Mouse (Mus musculus) heart, embryonic 14.5 days (tissue): ENCODE data around the gene Opa1. TPM values are rescaled to one million over a fixed set of nuclear protein-coding genes. Genes with fewer than 3 reads are reported as not detected.

Source experiments
- ATAC-seq: fragments of 200-750 bp; cut with Nextera tagmentation; 2 replicates; pipeline ENCODE4 v1.8.0; 2017; ENCODE audit warnings: low read depth, moderate TSS enrichment; ENCODE audit not compliant: insufficient number of reproducible peaks, insufficient read depth, low FRiP score
- H3K27ac ChIP-seq, 2 experiments: fragments of 200-500 bp in 1 of 2; fragments of 300-500 bp in 1 of 2; sonication (generic) in 1 of 2; replicated peaks in 1 of 2; 2 replicates each; pipeline ENCODE4 v1.5.1; 2012 to 2014; ENCODE audit warnings: low read depth in 2 of 2, low read length in 2 of 2, control low read depth in 1 of 2, mild to moderate bottlenecking in 1 of 2, mixed read lengths in 1 of 2; ENCODE audit not compliant: control insufficient read depth in 1 of 2, insufficient read depth in 1 of 2
- H3K27me3 ChIP-seq: fragments of 300-500 bp; sonication (generic); 2 replicates; pipeline ENCODE4 v1.6.1; 2014; ENCODE audit warnings: mild to moderate bottlenecking, low read length, control low read depth; ENCODE audit not compliant: control insufficient read depth, insufficient read depth
- H3K36me3 ChIP-seq: fragments of 300-500 bp; sonication (generic); 2 replicates; pipeline ENCODE4 v1.6.1; 2014; ENCODE audit warnings: mild to moderate bottlenecking, control low read depth, low read length, mixed read lengths; ENCODE audit not compliant: control insufficient read depth, insufficient read depth
- H3K4me1 ChIP-seq, 2 experiments: fragments of 200-500 bp in 1 of 2; fragments of 300-500 bp in 1 of 2; sonication (generic) in 1 of 2; 2 replicates each; pipeline ENCODE4 v1.6.1; 2012 to 2014; ENCODE audit warnings: low read length in 2 of 2, control low read depth in 1 of 2, mixed read lengths in 1 of 2; ENCODE audit not compliant: control insufficient read depth in 2 of 2, insufficient read depth in 2 of 2
- H3K4me2 ChIP-seq: fragments of 300-500 bp; sonication (generic); 2 replicates; pipeline ENCODE4 v1.6.1; 2014; ENCODE audit warnings: mild to moderate bottlenecking, low read length
- H3K4me3 ChIP-seq, 2 experiments: fragments of 200-500 bp in 1 of 2; fragments of 300-500 bp in 1 of 2; sonication (generic) in 1 of 2; 2 replicates each; pipeline ENCODE4 v1.5.1; 2012 to 2014; ENCODE audit warnings: low read length in 2 of 2, mild to moderate bottlenecking in 2 of 2, control low read depth in 1 of 2, low read depth in 1 of 2, moderate library complexity in 1 of 2; ENCODE audit not compliant: control insufficient read depth in 1 of 2, insufficient read depth in 1 of 2
- H3K9ac ChIP-seq: fragments of 300-500 bp; sonication (generic); 2 replicates; pipeline ENCODE4 v1.6.1; 2014; ENCODE audit warnings: mild to moderate bottlenecking, low read length
- H3K9me3 ChIP-seq: fragments of 300-500 bp; sonication (generic); 2 replicates; pipeline ENCODE4 v1.6.1; 2016; ENCODE audit warnings: low read length, control low read depth; ENCODE audit not compliant: control insufficient read depth
- WGBS: fragments of 180-500 bp; shearing (Covaris S2); extraction: QIAGEN DNeasy Blood & Tissue Kit; methylation state at CpG from one replicate; pipeline ENCODE4 v1.1.7; 2014; 5-methylcytosine and 5-hydroxymethylcytosine counted together
- polyA plus RNA-seq: library from polyadenylated mRNA; unstranded; fragments of >200 nt; fragmentation: Nextera tagmentation; extraction: Ambion mirVana; gene quantifications from 2 replicates; pipeline ENCODE4 v1.2.1, GENCODE M21; 2014

Opa1 gene
- polyA plus RNA-seq, 1 experiment from 2014 or later: 48.1 TPM

- Histone ChIP-seq H3K36me3 (no peaks in the 10 kb centered on the region), H3K27me3 (no peaks in the 10 kb centered on the region), H3K9me3 (no peaks in the 10 kb centered on the region), H3K4me2 (no peak overlapping the region), H3K27ac (no peak overlapping the region), H3K4me1 (peaks cover 2 to 5% of the 10 kb centered on the region in 2 experiments; a peak in 1 of 4 replicates), H3K9ac (no peak overlapping the region), H3K4me3 (no peak overlapping the region)
- ATAC-seq: no peak
- 44% methylated on average over 17 of the region's 17 CpGs for WGBS
These were observed 88.0 kb downstream of the Opa1 start for GRCm38 (mm10) chr16:29666991-29667701.

GRCm38 (mm10) chr16:29667702-29668061 is 88.5 kb downstream of the Opa1 start:
- Histone ChIP-seq H3K4me2 (no peak overlapping the region), H3K9ac (no peak overlapping the region), H3K9me3 (no peaks in the 10 kb centered on the region), H3K27me3 (no peaks in the 10 kb centered on the region), H3K4me1 (peaks cover 2 to 5% of the 10 kb centered on the region in 2 experiments; a peak in 1 of 4 replicates), H3K36me3 (no peaks in the 10 kb centered on the region), H3K27ac (no peak overlapping the region), H3K4me3 (no peak overlapping the region)
- ATAC-seq: no peak
- 46% methylated on average over 5 of the region's 5 CpGs for WGBS

GRCm38 (mm10) chr16:29668451-29668850 is 89.3 kb downstream of the Opa1 start:
- Histone ChIP-seq H3K9me3 (no peaks in the 10 kb centered on the region), H3K36me3 (no peaks in the 10 kb centered on the region), H3K4me1 (peaks cover 2 to 5% of the 10 kb centered on the region in 2 experiments; a peak in 1 of 4 replicates), H3K27ac (no peak overlapping the region), H3K4me3 (no peak overlapping the region), H3K4me2 (no peak overlapping the region), H3K9ac (no peak overlapping the region), H3K27me3 (no peaks in the 10 kb centered on the region)
- 89% methylated on average over 12 of the region's 12 CpGs for WGBS
- ATAC-seq: no peak

- no peak overlapping the region for H3K4me3 ChIP-seq
- no peaks in the 10 kb centered on the region for H3K9me3 ChIP-seq
- no peak overlapping the region for H3K9ac ChIP-seq
- H3K36me3 ChIP-seq: no peaks in the 10 kb centered on the region
- no peaks in the 10 kb centered on the region for H3K27me3 ChIP-seq
- H3K27ac ChIP-seq: no peak overlapping the region
- WGBS: 96% methylated on average over 3 of the region's 3 CpGs
- no peak overlapping the region for H3K4me2 ChIP-seq
- ATAC-seq: no peak
- no peaks in the 10 kb centered on the region for H3K4me1 ChIP-seq
These were observed 91.7 kb downstream of the Opa1 start for GRCm38 (mm10) chr16:29670806-29671205.

- H3K4me3 ChIP-seq: no peak overlapping the region
- H3K36me3 ChIP-seq: no peaks in the 10 kb centered on the region
- no peaks in the 10 kb centered on the region for H3K9me3 ChIP-seq
- H3K4me1 ChIP-seq: no peaks in the 10 kb centered on the region
- no peak for ATAC-seq
- H3K27me3 ChIP-seq: no peaks in the 10 kb centered on the region
- no peak overlapping the region for H3K27ac ChIP-seq
- H3K4me2 ChIP-seq: no peak overlapping the region
- H3K9ac ChIP-seq: no peak overlapping the region
- WGBS: 93% methylated on average over 3 of the region's 3 CpGs
These were observed 94.1 kb downstream of the Opa1 start for GRCm38 (mm10) chr16:29673230-29673629.

- H3K4me1 ChIP-seq: peaks cover 8 to 9% of the 10 kb centered on the region in 2 experiments; a peak in 2 of 4 replicates
- H3K36me3 ChIP-seq: no peaks in the 10 kb centered on the region
- H3K4me3 ChIP-seq: no peak overlapping the region
- no peak overlapping the region for H3K9ac ChIP-seq
- H3K27ac ChIP-seq: no peak overlapping the region
- no peak for ATAC-seq
- 70% methylated on average over 5 of the region's 5 CpGs for WGBS
- H3K4me2 ChIP-seq: no peak overlapping the region
- H3K9me3 ChIP-seq: no peaks in the 10 kb centered on the region
- no peaks in the 10 kb centered on the region for H3K27me3 ChIP-seq
These were observed 100.5 kb downstream of the Opa1 start for GRCm38 (mm10) chr16:29679607-29680006.

- no peaks in the 10 kb centered on the region for H3K27me3 ChIP-seq
- H3K9ac ChIP-seq: no peak overlapping the region
- no peak overlapping the region for H3K27ac ChIP-seq
- peaks cover 8 to 9% of the 10 kb centered on the region in 2 experiments; a peak in 2 of 4 replicates for H3K4me1 ChIP-seq
- WGBS: 63% methylated on average over 18 of the region's 18 CpGs
- no peak overlapping the region for H3K4me3 ChIP-seq
- H3K36me3 ChIP-seq: no peaks in the 10 kb centered on the region
- H3K4me2 ChIP-seq: no peak overlapping the region
- H3K9me3 ChIP-seq: no peaks in the 10 kb centered on the region
- no peak; the same call in 1 of the 2 replicates for ATAC-seq
These were observed 101.5 kb downstream of the Opa1 start for GRCm38 (mm10) chr16:29680548-29681175.
